Mouse (Mus musculus): Measurements from ENCODE around the gene Hydin.

GRCm38 (mm10) chr8:110415121-110415520, 148.3 kb downstream of the Hydin start:
- TF ChIP-seq CTCF (IDR thresholded peaks at IDR 0.05; ENCODE audit: low read depth) (no peak), EP300 (IDR thresholded peaks at IDR 0.05; ENCODE audit: low read depth) (no peak)

Measured in liver, postnatal 0 days (tissue).